Mouse (Mus musculus) liver, postnatal 0 days (tissue): ENCODE results near the gene Adgrl2.

Source experiments
- CTCF ChIP-seq: sonication (generic); IDR thresholded peaks from 2 replicates; pipeline ENCODE4 v1.5.1; 2016; ENCODE audit warnings: antibody characterized with exemption, low read depth
- EP300 ChIP-seq: IDR thresholded peaks from 2 replicates; pipeline ENCODE4 v1.6.1; 2016; ENCODE audit warnings: antibody characterized with exemption, low read depth, mild to moderate bottlenecking

DNA sequence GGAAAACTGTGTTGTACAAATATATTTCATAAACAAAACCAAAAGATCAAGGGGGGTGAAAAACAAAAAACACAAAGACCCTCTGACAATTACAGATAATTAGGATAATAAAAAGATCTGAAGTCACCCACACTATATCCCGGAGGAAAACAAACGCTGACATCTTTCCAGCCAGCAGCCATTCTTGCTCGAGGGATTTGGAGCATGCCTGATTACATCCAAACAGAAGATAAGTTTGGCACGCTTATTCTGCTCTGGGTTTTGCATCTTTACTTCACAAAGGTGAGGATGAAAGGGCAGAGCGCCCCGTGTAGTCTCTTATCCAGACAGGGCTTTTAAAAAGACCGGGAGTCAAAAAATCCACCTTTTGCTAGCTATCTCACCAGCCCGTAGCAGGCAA, 137.0 kb downstream of the Adgrl2 start:
- TF ChIP-seq CTCF (no peak), EP300 (no peak)
